Mouse (Mus musculus) c-Kit-positive CD71-negative TER-119-negative erythroid progenitor cells, embryonic 14.5 days (primary cell): Measurements from ENCODE around the gene Nme3.
"Not testable (repeated sequence)": the region's sequence is repeated elsewhere in the genome, so short reads cannot be mapped to it uniquely, and the experiment has no call there.

Experiments used
- DNase-seq: peaks from one replicate; pipeline ENCODE4 v3.0.0-alpha.2; 2013; ENCODE audit warnings: low read depth

Gene Nme3

DNA sequence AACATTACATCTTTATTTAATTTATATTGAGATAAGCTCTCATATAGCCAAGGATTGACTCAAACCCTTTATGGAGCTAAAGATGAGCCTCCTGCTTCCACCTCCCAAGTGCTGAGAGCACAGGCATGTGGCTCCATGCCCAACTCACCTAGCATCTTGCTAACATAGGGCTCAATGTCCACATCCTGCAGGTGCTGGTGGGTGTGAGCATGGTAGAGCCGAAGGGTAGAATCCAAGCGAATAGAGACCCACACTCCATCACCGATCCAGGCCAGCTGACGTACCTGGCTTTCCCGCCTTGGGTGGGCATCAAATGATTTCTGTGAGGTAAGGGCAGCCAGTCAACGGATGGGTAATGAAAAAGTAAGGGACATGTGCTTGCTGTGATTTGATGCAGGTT, 3.7 kb downstream of the Nme3 start:
- no peak for DNase-seq

DNA sequence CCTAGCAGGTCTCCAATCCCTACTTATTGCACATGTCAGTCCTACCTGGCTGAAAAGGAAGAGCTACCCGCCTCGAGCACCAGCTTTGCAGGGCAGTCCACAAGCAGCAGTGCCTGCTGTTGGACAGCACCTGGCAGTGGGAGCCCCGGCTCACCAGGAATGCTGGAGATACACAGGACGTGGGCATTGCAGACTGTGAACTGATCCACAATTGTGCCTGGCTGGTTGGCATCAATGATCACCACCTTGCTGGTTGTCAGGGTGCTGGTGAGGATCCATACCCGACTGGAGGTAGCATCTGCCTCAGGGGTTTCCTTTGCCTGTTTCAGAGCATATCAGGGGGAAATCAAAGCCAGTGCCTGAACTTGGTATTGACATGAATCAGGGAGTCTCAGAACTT, 5.8 kb downstream of the Nme3 start:
- no peak for DNase-seq

DNA sequence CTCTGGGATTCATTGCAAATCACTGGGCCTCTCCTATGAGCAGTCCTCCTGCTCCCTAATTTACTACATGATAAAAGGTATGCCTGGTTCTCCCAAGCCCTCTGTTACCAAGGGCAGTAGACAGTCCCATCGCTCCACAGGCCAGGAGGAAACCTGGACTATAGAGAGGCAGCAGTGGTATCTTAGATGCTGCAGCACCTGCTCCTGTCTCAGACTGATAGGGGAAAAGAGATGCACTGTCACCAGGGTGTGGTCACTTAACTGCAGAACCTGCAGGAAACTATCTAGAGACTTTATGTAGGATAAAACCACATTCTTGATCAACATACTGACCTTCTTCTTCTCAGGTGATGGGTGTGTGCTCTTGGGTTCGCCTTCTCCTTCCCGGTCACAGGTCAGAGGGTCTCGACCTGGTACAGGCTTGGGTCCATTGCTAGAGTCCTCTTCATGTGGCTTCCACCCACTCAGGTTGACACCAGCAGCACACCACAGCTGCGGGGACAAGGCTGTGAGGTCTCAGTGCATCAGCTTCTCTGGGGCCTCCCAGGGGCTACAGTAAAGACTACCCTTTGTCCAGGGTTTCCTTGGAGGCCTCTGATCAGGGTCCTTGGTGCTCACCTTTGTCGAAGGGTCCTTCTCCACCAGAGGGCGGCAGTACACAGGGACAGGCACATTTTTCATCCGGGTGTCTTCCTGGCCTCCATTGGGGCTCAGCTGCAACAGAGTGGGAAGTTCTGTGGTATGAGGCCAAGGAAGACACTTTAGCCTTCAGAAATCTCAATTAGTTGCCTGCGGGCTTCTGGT, 6.6 kb downstream of the Nme3 start:
- DNase-seq, result peak; percentile 57

DNA sequence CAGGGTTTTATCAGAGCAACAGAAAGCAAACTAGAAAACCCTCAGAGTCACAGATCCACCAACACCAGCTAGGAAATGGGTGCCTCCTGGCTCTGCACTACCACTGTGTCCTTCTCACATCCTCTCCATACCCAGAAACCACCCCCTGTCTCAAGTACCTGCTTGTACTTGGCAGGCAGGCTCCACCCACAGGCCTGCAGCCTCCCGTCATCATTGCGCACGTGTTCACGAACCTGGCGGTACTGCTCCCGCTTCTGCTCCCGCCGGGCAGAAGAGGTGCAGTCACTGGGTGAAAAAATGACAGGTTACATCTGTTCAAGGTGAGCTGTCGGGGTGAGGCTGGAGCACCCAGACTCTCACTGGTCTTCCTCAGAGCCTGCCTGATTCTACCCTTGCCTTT, 7.5 kb downstream of the Nme3 start:
- no peak for DNase-seq

DNA sequence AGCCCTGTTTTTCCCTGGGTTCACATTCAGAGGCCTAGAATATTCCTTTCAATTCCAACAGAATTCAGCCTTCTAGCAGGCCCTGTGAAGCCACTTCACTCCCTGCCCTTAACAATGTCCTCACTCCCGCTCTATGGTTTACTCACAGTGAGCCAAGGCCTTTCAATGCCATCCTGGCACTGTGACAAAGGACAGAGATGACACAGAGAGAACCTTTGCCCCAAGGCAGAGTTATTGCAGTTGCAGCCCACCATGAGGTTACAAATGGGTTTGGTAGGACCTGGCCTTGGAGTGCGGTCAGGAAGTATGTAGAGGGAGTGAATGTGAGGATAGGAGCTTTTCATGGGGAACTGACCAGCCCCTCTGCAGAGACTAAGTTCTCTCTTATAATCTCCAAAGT, 11.3 kb downstream of the Nme3 start:
- DNase-seq, result no peak

DNA sequence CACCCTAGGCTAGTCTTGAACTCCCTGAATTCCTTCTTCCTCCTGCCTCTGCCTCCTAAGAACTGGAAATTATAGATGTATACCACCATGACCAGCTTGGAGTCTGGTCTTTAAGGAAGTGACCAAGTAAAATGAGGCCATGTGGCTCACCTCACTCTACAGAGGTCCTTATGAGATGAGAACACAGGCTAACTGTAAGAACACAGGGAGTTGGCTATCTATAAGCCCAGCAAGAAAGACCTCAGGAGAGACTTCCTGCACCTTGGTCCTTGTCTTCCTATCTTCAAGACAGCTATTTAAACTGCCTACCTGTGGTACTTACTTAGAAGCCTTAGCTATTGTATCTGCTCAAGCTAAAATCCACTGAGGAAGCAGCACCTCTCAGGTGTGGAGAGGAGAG, 17.7 kb downstream of the Nme3 start:
- DNase-seq, result no peak

DNA sequence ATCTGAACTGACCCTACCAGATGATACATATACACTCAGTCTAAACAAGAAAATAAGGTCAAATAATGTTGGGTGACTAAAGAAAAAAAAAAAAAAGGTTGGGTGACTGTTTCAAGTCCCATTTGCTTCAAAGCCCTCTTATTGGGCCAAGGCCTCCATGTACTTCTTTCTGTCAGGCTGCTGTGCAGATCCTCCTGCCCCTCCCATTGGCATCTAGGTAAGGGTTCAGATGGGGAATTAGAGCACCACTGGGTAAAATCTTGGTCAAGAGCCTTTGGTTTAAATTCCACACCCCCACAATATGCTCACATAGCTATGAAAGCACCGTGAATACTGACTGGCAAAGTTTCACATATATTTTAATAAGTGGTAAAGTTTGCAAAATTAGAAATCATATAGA, 26.9 kb downstream of the Nme3 start:
- no peak for DNase-seq

DNA sequence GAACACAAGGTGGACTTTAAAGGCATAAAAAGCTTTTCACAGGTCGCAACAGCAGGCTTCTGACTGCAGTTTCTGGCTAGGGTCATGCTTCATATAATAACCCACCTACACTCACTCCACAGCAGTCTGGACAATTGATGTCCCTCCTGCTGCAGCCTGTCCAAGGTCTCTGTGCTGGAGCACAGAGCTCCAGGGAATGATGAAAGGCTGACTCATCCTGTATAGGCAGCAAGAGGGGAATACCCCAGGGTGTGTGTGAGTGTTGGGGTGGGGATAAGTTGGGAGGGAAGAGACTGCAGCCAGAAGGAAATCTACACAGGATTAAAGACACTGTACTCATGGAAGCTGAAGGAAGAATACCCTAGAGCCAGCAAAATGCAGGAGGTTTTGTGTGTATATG, 33.2 kb downstream of the Nme3 start:
- DNase-seq, result no peak

DNA sequence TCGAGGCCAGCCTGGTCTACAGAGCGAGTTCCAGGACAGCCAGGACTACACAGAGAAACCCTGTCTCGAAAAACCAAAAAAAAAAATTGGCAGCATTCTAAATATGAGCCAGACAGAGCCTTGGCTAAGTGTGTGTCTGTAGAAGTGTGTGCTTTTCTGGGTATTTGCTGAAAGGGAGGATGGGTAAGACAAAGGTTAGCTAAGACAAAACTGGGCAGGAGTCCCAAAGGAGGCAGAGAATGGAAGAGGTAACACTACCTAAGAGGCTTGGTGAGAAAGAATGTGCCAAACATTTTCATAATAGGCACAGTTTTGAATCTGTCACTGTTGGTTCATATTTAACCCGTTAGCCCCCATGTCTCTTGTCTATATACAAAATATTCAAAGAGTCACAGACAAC, 36.1 kb downstream of the Nme3 start:
- no peak for DNase-seq

DNA sequence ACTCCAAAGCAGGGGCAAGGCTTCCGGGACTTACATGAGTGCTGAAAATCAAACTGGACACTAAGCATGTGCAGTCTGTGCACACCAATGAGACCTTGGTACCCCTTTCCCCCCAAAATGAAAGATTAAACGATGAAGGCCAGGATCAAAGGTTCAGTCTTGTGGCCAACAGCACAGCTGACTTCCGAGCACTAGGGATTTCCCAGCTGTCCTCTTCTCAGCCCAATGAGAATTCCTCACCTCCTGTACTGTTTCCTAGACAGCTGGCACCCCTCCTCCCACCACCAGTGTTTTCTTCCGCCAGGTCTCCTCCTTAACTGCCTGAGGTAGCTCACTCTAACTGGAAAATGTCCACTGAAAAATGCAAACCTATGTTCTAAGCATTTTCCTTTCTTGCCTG, 36.9 kb downstream of the Nme3 start:
- no peak for DNase-seq

DNA sequence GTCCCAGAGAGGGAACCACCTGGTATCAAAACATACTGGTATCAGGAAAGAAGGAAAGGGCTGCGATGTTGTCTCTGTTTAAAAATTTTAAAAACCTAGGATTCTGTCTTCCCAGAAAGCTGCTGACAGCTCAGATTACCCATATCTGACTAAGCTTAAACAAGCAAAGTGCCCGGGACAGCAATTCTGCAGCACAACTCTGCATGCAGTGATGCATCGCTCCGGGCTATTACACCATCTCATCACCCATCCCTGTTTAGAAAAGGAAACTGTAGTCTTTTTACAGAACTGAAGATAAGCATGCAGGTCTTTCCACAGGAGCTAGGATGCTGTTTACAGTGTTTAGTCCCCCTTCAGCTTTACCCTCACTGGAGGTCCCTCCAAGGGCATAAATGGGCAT, 38.6 kb downstream of the Nme3 start:
- DNase-seq, result no peak

DNA sequence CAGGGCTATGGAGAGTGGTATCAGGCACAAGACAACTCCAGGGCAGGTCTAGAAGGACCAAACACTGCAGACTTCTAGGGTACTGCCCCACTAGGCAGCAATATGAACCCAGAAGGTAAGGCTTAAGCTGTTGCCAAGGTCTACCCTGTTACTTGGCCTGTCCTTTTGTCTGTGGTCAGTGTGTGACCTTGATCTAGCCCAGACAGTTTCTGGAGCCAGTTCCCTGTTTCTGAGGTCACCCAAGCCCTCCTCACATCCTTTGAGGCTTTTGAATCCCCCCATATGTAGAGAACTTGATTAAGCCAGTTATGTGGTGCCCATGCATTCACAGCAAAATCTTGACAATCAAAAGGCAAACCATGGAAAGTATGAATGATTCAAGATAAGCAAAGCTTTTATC, 39.4 kb downstream of the Nme3 start:
- DNase-seq, result no peak

DNA sequence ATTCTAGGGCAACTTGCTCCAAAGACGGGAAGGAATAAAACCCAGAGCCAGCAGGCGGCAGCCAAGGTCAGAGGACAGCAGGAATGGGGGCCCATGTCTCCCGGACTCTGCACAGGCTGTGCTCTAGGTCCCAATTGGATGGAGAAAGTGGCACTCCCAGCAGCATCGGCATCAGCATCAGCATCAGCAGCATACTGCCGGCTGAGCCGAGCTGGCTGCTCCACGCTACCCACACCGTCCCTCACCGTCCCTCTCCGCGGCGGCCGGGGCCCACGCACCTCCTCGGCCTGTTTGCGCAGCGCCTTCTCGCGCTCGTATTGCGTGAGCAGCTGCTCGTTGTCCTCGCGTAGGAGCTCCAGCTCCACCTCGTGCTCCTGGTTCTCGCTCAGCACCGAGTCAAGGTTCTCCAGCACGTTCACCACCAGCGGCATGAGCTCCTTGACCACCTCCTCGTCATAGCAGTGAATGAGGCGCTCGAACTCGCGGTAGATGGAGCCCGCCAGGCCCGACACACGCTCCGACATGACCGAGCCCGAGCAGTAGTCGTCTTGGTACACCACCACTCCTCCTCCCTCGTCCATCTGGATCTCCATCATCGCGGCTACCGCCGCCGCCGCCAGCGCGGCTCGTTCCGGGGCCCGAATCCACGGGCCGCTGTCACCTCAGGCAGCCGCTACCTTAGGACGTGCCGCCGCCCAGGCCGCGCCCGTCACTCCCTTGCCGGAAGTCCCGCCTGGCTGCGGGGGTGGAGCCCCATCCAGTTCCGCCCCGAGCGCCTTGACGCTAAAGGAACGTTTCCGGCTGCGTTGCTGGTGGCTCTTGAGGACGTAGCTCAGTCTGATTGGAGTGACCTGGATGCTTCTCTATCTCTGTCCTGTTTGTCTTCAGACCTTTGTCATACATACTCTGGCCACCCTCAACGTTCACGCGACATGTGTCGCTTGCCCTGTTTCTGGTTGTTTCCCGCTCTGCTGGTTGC, 40.2 kb downstream of the Nme3 start, which contains the start of gene Mapk8ip3:
Gene Mapk8ip3, minus strand, starts transcription at position 719 of the 979 bp plus-strand sequence.
- peak; percentile 88 for DNase-seq

DNA sequence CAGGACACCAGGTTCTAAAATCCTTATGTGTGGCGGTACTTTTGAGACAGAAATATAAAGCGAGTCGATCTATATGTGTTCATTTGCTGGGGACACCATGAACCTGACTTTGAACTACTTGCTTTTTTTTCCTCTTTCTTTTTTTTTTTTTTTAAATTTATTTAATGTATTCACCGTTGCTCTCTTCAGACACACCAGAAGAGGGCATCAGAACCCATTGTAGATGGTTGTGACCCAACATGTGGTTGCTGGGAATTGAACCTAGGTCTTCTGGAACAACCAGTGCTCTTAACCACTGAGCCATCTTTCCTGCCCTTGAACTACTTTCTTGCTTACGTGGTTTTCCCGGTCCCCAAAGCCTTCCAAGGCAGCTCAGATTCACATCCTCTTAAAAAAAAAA, 41.0 kb downstream of the Nme3 start:
- no peak for DNase-seq

DNA sequence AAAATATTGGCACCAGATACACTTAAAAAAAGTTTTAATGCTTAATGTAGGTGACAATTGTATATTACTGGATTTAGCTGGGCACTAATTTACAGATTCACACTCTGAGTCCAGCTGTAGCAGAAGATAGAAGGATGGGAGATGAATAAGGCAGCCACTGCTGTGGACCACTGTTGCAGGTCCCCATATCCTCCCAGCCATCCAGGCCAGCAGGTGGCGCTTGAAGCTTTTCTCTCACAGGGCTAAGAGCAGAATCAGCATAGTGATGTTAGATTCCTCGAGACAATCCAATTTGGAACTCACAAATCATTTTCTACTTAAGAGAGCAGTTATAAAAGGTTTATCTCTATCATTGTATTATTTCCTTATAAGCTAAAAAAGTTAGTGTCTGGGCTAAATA, 46.2 kb downstream of the Nme3 start:
- DNase-seq, result not testable (repeated sequence)

DNA sequence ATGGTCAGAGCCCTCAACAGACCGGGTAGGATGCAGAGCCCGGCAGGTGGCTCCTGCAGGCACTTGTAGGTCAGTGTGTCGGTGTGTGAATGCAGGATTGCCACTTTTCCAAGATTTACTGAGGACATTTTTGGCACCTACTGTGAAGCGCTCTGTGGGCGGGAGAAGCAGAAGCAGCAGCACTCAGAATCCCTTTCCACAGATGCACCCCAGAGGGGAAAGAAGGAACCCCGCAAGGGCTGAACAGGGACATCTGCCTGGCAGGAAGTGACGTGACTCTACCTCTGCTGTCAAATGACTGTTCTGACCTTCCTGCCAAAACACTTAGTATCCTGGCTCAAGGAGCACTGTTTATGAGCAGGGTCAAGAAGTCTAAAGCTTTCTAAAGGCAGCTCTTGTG, 46.7 kb downstream of the Nme3 start:
- no peak for DNase-seq

DNA sequence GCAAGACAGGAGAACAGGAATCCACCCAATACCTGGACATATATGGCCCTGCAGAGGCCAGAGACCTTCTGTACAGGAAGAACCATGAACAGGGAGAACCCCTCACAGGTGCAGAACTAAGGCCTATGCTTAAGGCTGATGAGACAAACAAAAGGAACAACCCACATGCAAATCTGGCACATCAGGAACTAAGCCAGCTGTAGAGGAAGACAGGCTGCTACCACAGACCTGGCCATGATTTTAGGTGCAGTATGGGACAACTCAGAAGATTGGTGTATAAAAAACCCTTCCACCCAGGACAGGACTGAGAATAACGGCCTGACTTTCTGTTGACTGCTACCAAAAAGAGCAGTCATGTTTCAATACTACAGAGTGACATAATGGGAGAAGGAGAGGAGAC, 47.3 kb downstream of the Nme3 start:
- DNase-seq, result not testable (repeated sequence)
